Mouse (Mus musculus) MEL (cell line): ENCODE results near the gene Huwe1.

ENCODE experiments used
- ETS1 ChIP-seq: IDR thresholded peaks from 2 replicates; pipeline ENCODE4 v1.6.1; 2012; ENCODE audit warnings: low read depth, mild to moderate bottlenecking, inconsistent platforms, low read length, improper control_type of control experiment, moderate library complexity
- MAX ChIP-seq: IDR thresholded peaks from 2 replicates; pipeline ENCODE4 v1.6.1; 2011; ENCODE audit warnings: low read length, improper control_type of control experiment
- POLR2A ChIP-seq, 2 experiments: IDR thresholded peaks; 2 replicates each; pipeline ENCODE4 v1.6.1; 2011 to 2012; ENCODE audit warnings: low read length in 2 of 2, mild to moderate bottlenecking in 2 of 2, control low read depth in 1 of 2, improper control_type of control experiment in 1 of 2, low read depth in 1 of 2, moderate library complexity in 1 of 2; ENCODE audit not compliant: control insufficient read depth in 1 of 2, insufficient read depth in 1 of 2, poor library complexity in 1 of 2

- TF ChIP-seq POLR2A (IDR thresholded peaks at IDR 0.05; ENCODE audit: control insufficient read depth in 1 of 2, insufficient read depth in 1 of 2, low read depth in 1 of 2, low read length in 2 of 2, poor library complexity in 1 of 2) (no peak), ETS1 (no peak), MAX (no peak)
Measured at GRCm38 (mm10) chrX:151802328-151802955, 1.8 kb downstream of the Huwe1 start.
